Mouse (Mus musculus) embryonic facial prominence, embryonic 12.5 days (tissue): Measurements from ENCODE around the gene Glipr2. TPM values are rescaled to one million over a fixed set of nuclear protein-coding genes. Genes with fewer than 3 reads are reported as not detected.
A peak's percentile ranks its signal among the peaks of the same experiment; 100 is the strongest.

Experiments used
- ATAC-seq: fragments of 200-750 bp; cut with Nextera tagmentation; 2 replicates; pipeline ENCODE4 v1.8.0; 2017; ENCODE audit not compliant: insufficient number of reproducible peaks, insufficient read depth, low FRiP score, low TSS enrichment
- H3K27ac ChIP-seq: fragments of 300-500 bp; sonication (generic); 2 replicates; pipeline ENCODE4 v1.5.1; 2016; ENCODE audit warnings: mild to moderate bottlenecking
- H3K27me3 ChIP-seq: fragments of 300-500 bp; sonication (generic); 2 replicates; pipeline ENCODE4 v1.6.1; 2016; ENCODE audit warnings: mild to moderate bottlenecking, moderate library complexity
- H3K36me3 ChIP-seq: fragments of 300-500 bp; sonication (generic); 2 replicates; pipeline ENCODE4 v1.6.1; 2016; ENCODE audit warnings: mild to moderate bottlenecking
- H3K4me1 ChIP-seq: fragments of 300-500 bp; sonication (generic); 2 replicates; pipeline ENCODE4 v1.6.1; 2016
- H3K4me2 ChIP-seq: fragments of 300-500 bp; sonication (generic); replicated peaks from 2 replicates; pipeline ENCODE4 v1.6.1; 2016; ENCODE audit warnings: mild to moderate bottlenecking, moderate library complexity
- H3K4me3 ChIP-seq: fragments of 300-500 bp; sonication (generic); 2 replicates; pipeline ENCODE4 v1.5.1; 2016; ENCODE audit warnings: mild to moderate bottlenecking
- H3K9ac ChIP-seq: fragments of 300-500 bp; sonication (generic); 2 replicates; pipeline ENCODE4 v1.6.1; 2016; ENCODE audit warnings: mild to moderate bottlenecking, moderate library complexity
- H3K9me3 ChIP-seq: fragments of 300-500 bp; sonication (generic); 2 replicates; pipeline ENCODE4 v1.6.1; 2016; ENCODE audit warnings: mild to moderate bottlenecking, moderate library complexity
- WGBS: fragments of 180-500 bp; shearing (Covaris S2); methylation state at CpG from one replicate; pipeline ENCODE4 v1.1.7; 2016; 5-methylcytosine and 5-hydroxymethylcytosine counted together
- polyA plus RNA-seq: library from polyadenylated mRNA; unstranded; fragments of >200 nt; fragmentation: Nextera tagmentation; extraction: Ambion mirVana; gene quantifications from 2 replicates; pipeline ENCODE4 v1.2.1, GENCODE M21; 2016

Glipr2 gene
- polyA plus RNA-seq, 1 experiment from 2014 or later: 118 TPM

GRCm38 (mm10) chr4:43957846-43958461, 753 bp downstream of the Glipr2 start:
- H3K4me3 ChIP-seq: peak overlapping the region; percentile 72
- peak overlapping the region; percentile 67 for H3K9ac ChIP-seq
- under 1% methylated on average over 26 of the region's 26 CpGs for WGBS
- H3K4me1 ChIP-seq: peaks cover 11% of the 10 kb centered on the region
- H3K4me2 ChIP-seq: peak overlapping the region; percentile 90
- ATAC-seq: peak; percentile 82
- no peaks in the 10 kb centered on the region for H3K9me3 ChIP-seq
- peak overlapping the region; percentile 95 for H3K27ac ChIP-seq
- no peaks in the 10 kb centered on the region for H3K36me3 ChIP-seq
- H3K27me3 ChIP-seq: no peaks in the 10 kb centered on the region

GRCm38 (mm10) chr4:43959523-43960179, 2.5 kb downstream of the Glipr2 start:
- no peak for ATAC-seq
- Histone ChIP-seq H3K36me3 (no peaks in the 10 kb centered on the region), H3K27me3 (no peaks in the 10 kb centered on the region), H3K4me3 (no peak overlapping the region), H3K9ac (no peak overlapping the region), H3K27ac (no peak overlapping the region), H3K4me2 (peak overlapping the region; percentile 90; the same call in 1 of the 2 replicates), H3K4me1 (peaks cover 11% of the 10 kb centered on the region), H3K9me3 (no peaks in the 10 kb centered on the region)
- WGBS: 60% methylated on average over 9 of the region's 9 CpGs

- Histone ChIP-seq H3K9me3 (no peaks in the 10 kb centered on the region), H3K27ac (no peak overlapping the region), H3K4me1 (peaks cover 17% of the 10 kb centered on the region), H3K4me2 (no peak overlapping the region), H3K4me3 (no peak overlapping the region), H3K27me3 (no peaks in the 10 kb centered on the region), H3K9ac (no peak overlapping the region), H3K36me3 (no peaks in the 10 kb centered on the region)
- ATAC-seq: no peak
- 87% methylated on average over 6 of the region's 6 CpGs for WGBS
Observed at GRCm38 (mm10) chr4:43960207-43960606, 3.0 kb downstream of the Glipr2 start.

- no peaks in the 10 kb centered on the region for H3K36me3 ChIP-seq
- H3K27me3 ChIP-seq: no peaks in the 10 kb centered on the region
- no peak overlapping the region for H3K4me2 ChIP-seq
- H3K4me3 ChIP-seq: no peak overlapping the region
- no peak overlapping the region for H3K27ac ChIP-seq
- 58% methylated on average over 2 of the region's 2 CpGs for WGBS
- no peak overlapping the region for H3K9ac ChIP-seq
- no peaks in the 10 kb centered on the region for H3K9me3 ChIP-seq
- ATAC-seq: no peak
- peaks cover 26% of the 10 kb centered on the region for H3K4me1 ChIP-seq
Observed at GRCm38 (mm10) chr4:43964326-43964833, 7.2 kb downstream of the Glipr2 start.

GRCm38 (mm10) chr4:43964951-43965684, 7.9 kb downstream of the Glipr2 start:
- no peak for ATAC-seq
- H3K36me3 ChIP-seq: no peaks in the 10 kb centered on the region
- no peak overlapping the region for H3K4me3 ChIP-seq
- no peak overlapping the region for H3K27ac ChIP-seq
- no peaks in the 10 kb centered on the region for H3K27me3 ChIP-seq
- no peak overlapping the region for H3K9ac ChIP-seq
- peaks cover 33% of the 10 kb centered on the region for H3K4me1 ChIP-seq
- WGBS: 40% methylated on average over 4 of the region's 4 CpGs
- no peak overlapping the region for H3K4me2 ChIP-seq
- H3K9me3 ChIP-seq: no peaks in the 10 kb centered on the region

GRCm38 (mm10) chr4:43965856-43966535, 8.8 kb downstream of the Glipr2 start:
- Histone ChIP-seq H3K4me3 (no peak overlapping the region), H3K4me2 (no peak overlapping the region), H3K4me1 (peaks cover 38% of the 10 kb centered on the region), H3K36me3 (0 out of 2 replicates have a peak, but pooled peaks cover 5% of the 10 kb centered on the region), H3K9me3 (no peaks in the 10 kb centered on the region), H3K27ac (no peak overlapping the region), H3K27me3 (no peaks in the 10 kb centered on the region), H3K9ac (no peak overlapping the region)
- WGBS: 82% methylated on average over 7 of the region's 7 CpGs
- ATAC-seq: no peak

GRCm38 (mm10) chr4:43968650-43969049, 11.4 kb downstream of the Glipr2 start:
- H3K27me3 ChIP-seq: no peaks in the 10 kb centered on the region
- no peaks in the 10 kb centered on the region for H3K9me3 ChIP-seq
- WGBS: 45% methylated on average over 13 of the region's 13 CpGs
- H3K9ac ChIP-seq: no peak overlapping the region
- no peak overlapping the region for H3K4me3 ChIP-seq
- peak overlapping the region; percentile 37; the same call in 1 of the 2 replicates for H3K27ac ChIP-seq
- H3K36me3 ChIP-seq: 0 out of 2 replicates have a peak, but pooled peaks cover 6% of the 10 kb centered on the region
- no peak for ATAC-seq
- peaks cover 52% of the 10 kb centered on the region for H3K4me1 ChIP-seq
- 0 out of 2 replicates have a peak overlapping the region, but pooled peaks have one; percentile 2 for H3K4me2 ChIP-seq

- ATAC-seq: no peak
- H3K9ac ChIP-seq: no peak overlapping the region
- no peaks in the 10 kb centered on the region for H3K9me3 ChIP-seq
- H3K4me1 ChIP-seq: peaks cover 52% of the 10 kb centered on the region
- H3K27me3 ChIP-seq: no peaks in the 10 kb centered on the region
- no peak overlapping the region for H3K4me2 ChIP-seq
- 19% methylated on average over 4 of the region's 4 CpGs for WGBS
- H3K4me3 ChIP-seq: no peak overlapping the region
- no peak overlapping the region for H3K27ac ChIP-seq
- H3K36me3 ChIP-seq: 0 out of 2 replicates have a peak, but pooled peaks cover 6% of the 10 kb centered on the region
Observed at GRCm38 (mm10) chr4:43969373-43969772, 12.2 kb downstream of the Glipr2 start.

GRCm38 (mm10) chr4:43970393-43971330, 13.5 kb downstream of the Glipr2 start:
- H3K9me3 ChIP-seq: no peaks in the 10 kb centered on the region
- no peaks in the 10 kb centered on the region for H3K27me3 ChIP-seq
- peaks cover 42% of the 10 kb centered on the region for H3K4me1 ChIP-seq
- no peak for ATAC-seq
- WGBS: 83% methylated on average over 20 of the region's 20 CpGs
- H3K9ac ChIP-seq: no peak overlapping the region
- H3K4me2 ChIP-seq: no peak overlapping the region
- peaks cover 6% of the 10 kb centered on the region; the same call in 1 of the 2 replicates for H3K36me3 ChIP-seq
- no peak overlapping the region for H3K4me3 ChIP-seq
- no peak overlapping the region for H3K27ac ChIP-seq

- H3K4me3 ChIP-seq: no peak overlapping the region
- peaks cover 39% of the 10 kb centered on the region for H3K4me1 ChIP-seq
- peak overlapping the region; percentile 88 for H3K27ac ChIP-seq
- no peaks in the 10 kb centered on the region for H3K27me3 ChIP-seq
- H3K36me3 ChIP-seq: peaks cover 6% of the 10 kb centered on the region; the same call in 1 of the 2 replicates
- no peak overlapping the region; the same call in 1 of the 2 replicates for H3K9ac ChIP-seq
- peak; percentile 18 for ATAC-seq
- H3K9me3 ChIP-seq: no peaks in the 10 kb centered on the region
- WGBS: 59% methylated on average over 9 of the region's 9 CpGs
- H3K4me2 ChIP-seq: peak overlapping the region; percentile 32
Observed at GRCm38 (mm10) chr4:43971541-43972136, 14.4 kb downstream of the Glipr2 start.
